Comparison of ENCODE assay signal across 8 mouse cellular contexts in the genomic region with DNA sequence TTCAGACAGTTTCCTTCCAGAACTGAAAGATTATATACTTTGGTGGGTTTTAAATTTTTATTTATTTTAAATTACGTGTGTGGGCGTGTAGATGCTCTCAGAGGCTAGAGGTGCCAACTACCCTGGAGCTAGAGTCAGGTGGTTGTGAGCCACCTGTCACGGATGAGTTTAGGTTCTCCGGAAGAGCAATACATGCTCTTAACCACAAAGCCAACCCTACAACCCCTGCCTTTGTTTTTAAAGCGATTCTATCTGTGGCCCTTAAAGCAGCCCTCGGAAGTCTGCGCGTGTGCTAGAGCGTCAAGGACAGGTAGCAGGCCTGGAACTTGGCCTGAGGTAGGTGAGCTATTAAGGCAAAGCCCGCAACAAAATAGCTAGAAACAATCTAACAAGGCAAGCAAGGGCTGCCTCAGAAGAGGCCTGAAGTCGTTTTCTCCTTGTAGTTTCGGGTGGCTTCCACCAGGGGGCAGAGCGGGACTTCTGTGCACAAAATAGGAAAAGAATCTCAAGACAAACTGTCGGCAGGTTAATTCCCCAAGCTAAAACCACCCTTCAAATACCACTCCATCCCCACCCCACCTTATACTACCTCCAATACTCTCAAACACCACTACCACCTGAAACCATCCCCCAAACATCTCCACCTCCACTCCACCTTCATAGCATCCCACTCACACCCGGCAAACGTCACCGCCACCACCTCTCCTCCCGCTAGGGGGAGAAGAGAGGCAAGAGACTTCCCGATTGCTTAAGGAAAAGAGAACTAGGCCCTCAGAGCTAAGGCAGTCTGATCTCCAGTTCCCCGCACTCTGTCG. TPM values are rescaled to one million over a fixed set of nuclear protein-coding genes. Genes with fewer than 3 reads are reported as not detected.
DNase-seq lines count a peak whose midpoint lies in the region; ATAC-seq and TF ChIP-seq lines count a peak whose summit lies in the region.

No protein-coding gene starts in this region.

- peak; percentile 8 for DNase-seq in G1E (ENCODE audit: low spot score)
- peak; percentile 88 to 91 for DNase-seq in cerebellum, adult 18-20 months
- DNase-seq in forelimb bud, embryonic 11.5 days (ENCODE audit: low read depth, low spot score), result peak; percentile 75
- DNase-seq in layer of hippocampus, adult 8-10 months (ENCODE audit: low spot score in 2 of 2), result peak; percentile 60 to 81
- DNase-seq in ovary, postnatal 10 days (ENCODE audit: low spot score), result peak; percentile 44
- peak; percentile 86 for DNase-seq in thymus, postnatal 0 days (ENCODE audit: low spot score)

- 26% methylated on average over 21 of the region's 21 CpGs for WGBS in lung, embryonic 16.5 days

- peak; percentile 22; the same call in 1 of the 2 replicates for ATAC-seq in G1E (ENCODE audit: extremely low read depth, insufficient number of reproducible peaks, low FRiP score, poor library complexity, severe bottlenecking)
- ATAC-seq in hematopoietic stem cell, adult 5-6 weeks (replicated peaks in 1 of 2; ENCODE audit: insufficient read depth in 1 of 2, low FRiP score in 2 of 2, low TSS enrichment in 1 of 2, low read depth in 1 of 2, poor library complexity in 2 of 2, severe bottlenecking in 2 of 2), result peak; percentile 94 to 95
- ATAC-seq in lung, embryonic 16.5 days (ENCODE audit: low read depth), result peak; percentile 49

- H3K4me3 ChIP-seq in G1E (ENCODE audit: low read depth, low read length), result no peak overlapping the region
- no peak overlapping the region for H3K4me3 ChIP-seq in lung, embryonic 16.5 days (ENCODE audit: low read length)

- H3K27me3 ChIP-seq in G1E (ENCODE audit: insufficient read depth, low read length), result no peaks in the 10 kb centered on the region
- no peaks in the 10 kb centered on the region for H3K27me3 ChIP-seq in lung, embryonic 16.5 days (ENCODE audit: control insufficient read depth, insufficient read depth, low read depth, low read length)

- H3K4me1 ChIP-seq in G1E (ENCODE audit: insufficient read depth, low read depth, low read length), result no peaks in the 10 kb centered on the region
- H3K4me1 ChIP-seq in lung, embryonic 16.5 days (replicated peaks; ENCODE audit: control insufficient read depth, insufficient read depth, low read length), result no peaks in the 10 kb centered on the region

- no peak overlapping the region for H3K4me2 ChIP-seq in lung, embryonic 16.5 days (ENCODE audit: low read depth, low read length)

- no peak overlapping the region for H3K9ac ChIP-seq in lung, embryonic 16.5 days (ENCODE audit: low read length)

- peak; percentile 59 for TF ChIP-seq CTCF in G1E (IDR thresholded peaks at IDR 0.05; ENCODE audit: low read depth, low read length)

- H3K27ac ChIP-seq in lung, embryonic 16.5 days (ENCODE audit: low read length), result no peak overlapping the region

- no peaks in the 10 kb centered on the region for H3K9me3 ChIP-seq in G1E (replicated peaks)
- no peaks in the 10 kb centered on the region for H3K9me3 ChIP-seq in lung, embryonic 16.5 days (ENCODE audit: control insufficient read depth, low read length)

- no peaks in the 10 kb centered on the region for H3K36me3 ChIP-seq in G1E (replicated peaks)
- no peaks in the 10 kb centered on the region for H3K36me3 ChIP-seq in lung, embryonic 16.5 days (ENCODE audit: control insufficient read depth, insufficient read depth, low read length)

RNA-seq across cellular contexts. Expression of a gene that starts 32.1 kb away (rescaled TPM):
- total RNA-seq in G1E (2014; fragmentation: Nextera tagmentation) (not detected in 2 replicates), G1E (2017) (0.11 TPM in 1 of 2 replicates, not detected in the other)
- not detected in 2 replicates for polyA plus RNA-seq in G1E (2012)
- 0.88 TPM in 1 of 2 replicates, not detected in the other for total RNA-seq in hematopoietic stem cell, adult 5-6 weeks (2017)
- 1 to 10 TPM; 2.5 to 3.4 (median 2.9) TPM for total RNA-seq in layer of hippocampus, adult 8-10 months (2022)
- 1.2 and 1.9 TPM in 2 replicates for polyA plus RNA-seq in lung, embryonic 16.5 days (2015; fragmentation: Nextera tagmentation; extraction: Ambion mirVana)
- 0.64 and 0.75 TPM in 2 replicates for polyA plus RNA-seq in thymus, postnatal 0 days (2015; fragmentation: Nextera tagmentation; extraction: Ambion mirVana)

RNA-seq across cellular contexts. Expression of a gene that starts 37.1 kb away (rescaled TPM):
- not detected in 2 replicates for total RNA-seq in G1E (2014; fragmentation: Nextera tagmentation)
- 0.17 and 0.55 TPM in 2 replicates for total RNA-seq in G1E (2017)
- polyA plus RNA-seq in G1E (2012), result not detected in 2 replicates
- 11.8 and 15.6 TPM in 2 replicates for total RNA-seq in hematopoietic stem cell, adult 5-6 weeks (2017)
- 100 to 1,000 TPM; 650 to 790 (median 729) TPM for total RNA-seq in layer of hippocampus, adult 8-10 months (2022)
- 4.1 and 5.2 TPM in 2 replicates for polyA plus RNA-seq in lung, embryonic 16.5 days (2015; fragmentation: Nextera tagmentation; extraction: Ambion mirVana)
- polyA plus RNA-seq in thymus, postnatal 0 days (2015; fragmentation: Nextera tagmentation; extraction: Ambion mirVana), result 151 and 206 TPM in 2 replicates

Comparison
In these comparisons a context has a peak if more than half of its experiments do, and no peak if none do; other contexts are left out.
1. ATAC-seq: peak in every context shown above with its lines; median percentile 94 in hematopoietic stem cell, adult 5-6 weeks; 49 in lung, embryonic 16.5 days; 22 in G1E.
2. DNase-seq: peak in every context shown above with its lines; median percentile 90 in cerebellum, adult 18-20 months; 86 in thymus, postnatal 0 days; 75 in forelimb bud, embryonic 11.5 days; 70 in layer of hippocampus, adult 8-10 months; 44 in ovary, postnatal 10 days; 8 in G1E.
3. RNA of a gene that starts 37.1 kb away (total RNA-seq): 650 to 790 TPM in layer of hippocampus, adult 8-10 months; 11.8 to 15.6 TPM in hematopoietic stem cell, adult 5-6 weeks and 0.17 to 0.55 TPM in G1E; every median in the first group is over 10 times any median in the second.